Mouse (Mus musculus): Measurements from ENCODE around the gene Tmem119.

- no peak for TF ChIP-seq POLR2A (IDR thresholded peaks at IDR 0.05; ENCODE audit: low read depth, low read length)
- TF ChIP-seq CTCF (IDR thresholded peaks at IDR 0.05; ENCODE audit: extremely low read depth, insufficient read length, insufficient replicate concordance, low read depth, low read length): no peak
These were observed 47.3 kb upstream of the Tmem119 start for GRCm38 (mm10) chr5:113847636-113848035.
